Mouse (Mus musculus): ENCODE measurements around the gene Ugt1a1. TPM values are rescaled to one million over a fixed set of nuclear protein-coding genes. Genes with fewer than 3 reads are reported as not detected.
"Not testable (repeated sequence)": the region's sequence is repeated elsewhere in the genome, so short reads cannot be mapped to it uniquely, and the experiment has no call there.

The Ugt1a1 gene
- 412 and 437 TPM in 2 replicates for polyA plus RNA-seq (2015; fragmentation: Nextera tagmentation; extraction: Ambion mirVana)

- Histone ChIP-seq H3K4me2 (ENCODE audit: low read depth, low read length) (peak within 1 kb of the TSS; percentile 11), H3K27ac (ENCODE audit: low read depth) (peak within 1 kb of the TSS; percentile 31; the same call in 1 of the 2 replicates), H3K27me3 (ENCODE audit: insufficient read depth, low read length) (no peaks in the 10 kb centered on the region), H3K4me1 (ENCODE audit: insufficient read depth) (peaks cover 9% of the 10 kb centered on the region), H3K9me3 (ENCODE audit: low read length) (peaks cover 39% of the 10 kb centered on the region), H3K4me3 (ENCODE audit: low read depth, low read length) (peak within 1 kb of the TSS; percentile 1), H3K9ac (replicated peaks) (0 out of 2 replicates have a peak within 1 kb of the TSS, but pooled peaks have one; percentile 1), H3K36me3 (replicated peaks; ENCODE audit: insufficient read depth, low read length) (no peaks in the 10 kb centered on the region)
- DNase-seq = peak; percentile 61
- 61% methylated on average over 8 of the region's 8 CpGs for WGBS (ENCODE audit: insufficient replicate concordance)
- TF ChIP-seq CTCF (IDR thresholded peaks at IDR 0.05; ENCODE audit: low read depth) = no peak
- no peak for TF ChIP-seq EP300 (IDR thresholded peaks at IDR 0.05; ENCODE audit: low read depth)
- ATAC-seq = peak; percentile 47
Observed at GRCm38 (mm10) chr1:88211812-88212211, at the start of gene Ugt1a1. Gene Ugt1a1, plus strand, starts transcription at chr1:88211959.

GRCm38 (mm10) chr1:88165711-88166110 is 46.0 kb upstream of the Ugt1a1 start, which contains the start of gene Ugt1a5:
Gene Ugt1a5, plus strand, starts transcription at chr1:88166012.
- H3K9me3 ChIP-seq (ENCODE audit: low read length) = no peaks in the 10 kb centered on the region
- H3K36me3 ChIP-seq (replicated peaks; ENCODE audit: insufficient read depth, low read length) = no peaks in the 10 kb centered on the region
- no peaks in the 10 kb centered on the region for H3K27me3 ChIP-seq (ENCODE audit: insufficient read depth, low read length)
- no peak for ATAC-seq
- 81% methylated on average over 5 of the region's 5 CpGs for WGBS (ENCODE audit: insufficient replicate concordance)
- H3K4me2 ChIP-seq (ENCODE audit: low read depth, low read length) = no peak within 1 kb of the TSS
- no peak for DNase-seq
- H3K9ac ChIP-seq (replicated peaks) = no peak within 1 kb of the TSS
- TF ChIP-seq EP300 (IDR thresholded peaks at IDR 0.05; ENCODE audit: low read depth) (no peak), CTCF (IDR thresholded peaks at IDR 0.05; ENCODE audit: low read depth) (no peak)
- no peaks in the 10 kb centered on the region for H3K4me1 ChIP-seq (ENCODE audit: insufficient read depth)
- H3K27ac ChIP-seq (ENCODE audit: low read depth) = no peak within 1 kb of the TSS; the same call in 1 of the 2 replicates
- no peak within 1 kb of the TSS for H3K4me3 ChIP-seq (ENCODE audit: low read depth, low read length)

GRCm38 (mm10) chr1:88172190-88172589 is 39.6 kb upstream of the Ugt1a1 start:
- 77% methylated on average over 5 of the region's 7 CpGs for WGBS (ENCODE audit: insufficient replicate concordance)
- H3K27ac ChIP-seq (ENCODE audit: low read depth); H3K4me2 ChIP-seq (ENCODE audit: low read depth, low read length); H3K4me3 ChIP-seq (ENCODE audit: low read depth, low read length); H3K9ac ChIP-seq (replicated peaks); H3K36me3 ChIP-seq (replicated peaks; ENCODE audit: insufficient read depth, low read length); DNase-seq; ATAC-seq; H3K27me3 ChIP-seq (ENCODE audit: insufficient read depth, low read length); H3K9me3 ChIP-seq (ENCODE audit: low read length); H3K4me1 ChIP-seq (ENCODE audit: insufficient read depth): not testable (repeated sequence)

GRCm38 (mm10) chr1:88179657-88180056 is 32.1 kb upstream of the Ugt1a1 start:
- Histone ChIP-seq H3K36me3 (replicated peaks; ENCODE audit: insufficient read depth, low read length) (no peaks in the 10 kb centered on the region), H3K4me3 (ENCODE audit: low read depth, low read length) (no peak overlapping the region), H3K4me1 (ENCODE audit: insufficient read depth) (no peaks in the 10 kb centered on the region), H3K27ac (ENCODE audit: low read depth) (peak overlapping the region; percentile 41; the same call in 1 of the 2 replicates), H3K4me2 (ENCODE audit: low read depth, low read length) (no peak overlapping the region), H3K9me3 (ENCODE audit: low read length) (peaks cover 11% of the 10 kb centered on the region), H3K27me3 (ENCODE audit: insufficient read depth, low read length) (no peaks in the 10 kb centered on the region), H3K9ac (replicated peaks) (no peak overlapping the region)
- DNase-seq (no peak), ATAC-seq (peak; percentile 75)
- 50% methylated on average over 1 of the region's 1 CpGs for WGBS (ENCODE audit: insufficient replicate concordance)
- TF ChIP-seq EP300 (IDR thresholded peaks at IDR 0.05; ENCODE audit: low read depth) (no peak), CTCF (IDR thresholded peaks at IDR 0.05; ENCODE audit: low read depth) (no peak)

- no peaks in the 10 kb centered on the region for H3K36me3 ChIP-seq (replicated peaks; ENCODE audit: insufficient read depth, low read length)
- WGBS (ENCODE audit: insufficient replicate concordance) = 73% methylated on average over 5 of the region's 5 CpGs
- H3K4me2 ChIP-seq (ENCODE audit: low read depth, low read length) = no peak overlapping the region
- no peaks in the 10 kb centered on the region for H3K27me3 ChIP-seq (ENCODE audit: insufficient read depth, low read length)
- no peak overlapping the region for H3K4me3 ChIP-seq (ENCODE audit: low read depth, low read length)
- H3K27ac ChIP-seq (ENCODE audit: low read depth) = no peak overlapping the region
- DNase-seq = no peak
- no peak overlapping the region for H3K9ac ChIP-seq (replicated peaks)
- H3K4me1 ChIP-seq (ENCODE audit: insufficient read depth) = no peaks in the 10 kb centered on the region
- ATAC-seq = no peak
- no peak for TF ChIP-seq EP300 (IDR thresholded peaks at IDR 0.05; ENCODE audit: low read depth)
- no peak for TF ChIP-seq CTCF (IDR thresholded peaks at IDR 0.05; ENCODE audit: low read depth)
- H3K9me3 ChIP-seq (ENCODE audit: low read length) = no peaks in the 10 kb centered on the region
Observed at GRCm38 (mm10) chr1:88186325-88186935, 25.3 kb upstream of the Ugt1a1 start.

GRCm38 (mm10) chr1:88192136-88192535 is 19.6 kb upstream of the Ugt1a1 start:
- WGBS (ENCODE audit: insufficient replicate concordance) = 68% methylated on average over 3 of the region's 3 CpGs
- no peaks in the 10 kb centered on the region for H3K9me3 ChIP-seq (ENCODE audit: low read length)
- TF ChIP-seq CTCF (IDR thresholded peaks at IDR 0.05; ENCODE audit: low read depth) = no peak
- H3K4me1 ChIP-seq (ENCODE audit: insufficient read depth) = no peaks in the 10 kb centered on the region
- H3K36me3 ChIP-seq (replicated peaks; ENCODE audit: insufficient read depth, low read length) = no peaks in the 10 kb centered on the region
- no peak overlapping the region for H3K4me2 ChIP-seq (ENCODE audit: low read depth, low read length)
- H3K27me3 ChIP-seq (ENCODE audit: insufficient read depth, low read length) = no peaks in the 10 kb centered on the region
- DNase-seq (no peak), ATAC-seq (no peak)
- no peak overlapping the region for H3K9ac ChIP-seq (replicated peaks)
- H3K4me3 ChIP-seq (ENCODE audit: low read depth, low read length) = no peak overlapping the region
- no peak overlapping the region for H3K27ac ChIP-seq (ENCODE audit: low read depth)
